Mouse (Mus musculus) stomach, embryonic 16.5 days (tissue): Measurements from ENCODE around the gene Syn2. TPM values are rescaled to one million over a fixed set of nuclear protein-coding genes. Genes with fewer than 3 reads are reported as not detected.

Source experiments
- ATAC-seq: fragments of 200-750 bp; cut with Nextera tagmentation; 2 replicates; pipeline ENCODE4 v1.8.0; 2017; ENCODE audit warnings: moderate number of reproducible peaks, moderate TSS enrichment; ENCODE audit not compliant: insufficient read depth, low FRiP score
- H3K27ac ChIP-seq: fragments of 300-500 bp; sonication (generic); 2 replicates; pipeline ENCODE4 v1.5.1; 2014; ENCODE audit warnings: low read length
- H3K27me3 ChIP-seq: fragments of 300-500 bp; sonication (generic); 2 replicates; pipeline ENCODE4 v1.6.1; 2014; ENCODE audit warnings: low read length, control low read depth, mixed read lengths; ENCODE audit not compliant: control insufficient read depth, insufficient read depth
- H3K36me3 ChIP-seq: fragments of 300-500 bp; sonication (generic); 2 replicates; pipeline ENCODE4 v1.6.1; 2014; ENCODE audit warnings: low read length; ENCODE audit not compliant: control insufficient read depth, insufficient read depth
- H3K4me1 ChIP-seq: fragments of 300-500 bp; sonication (generic); 2 replicates; pipeline ENCODE4 v1.6.1; 2014; ENCODE audit warnings: low read length, control low read depth, mixed read lengths; ENCODE audit not compliant: control insufficient read depth, insufficient read depth
- H3K4me2 ChIP-seq: fragments of 300-500 bp; sonication (generic); 2 replicates; pipeline ENCODE4 v1.6.1; 2014; ENCODE audit warnings: low read depth, low read length, mixed read lengths
- H3K4me3 ChIP-seq: fragments of 300-500 bp; sonication (generic); replicated peaks from 2 replicates; pipeline ENCODE4 v1.5.1; 2014; ENCODE audit warnings: mild to moderate bottlenecking, low read length
- H3K9ac ChIP-seq: fragments of 300-500 bp; sonication (generic); 2 replicates; pipeline ENCODE4 v1.6.1; 2014; ENCODE audit warnings: low read length
- H3K9me3 ChIP-seq: fragments of 300-500 bp; sonication (generic); replicated peaks from 2 replicates; pipeline ENCODE4 v1.6.1; 2016; ENCODE audit warnings: low read length, control low read depth; ENCODE audit not compliant: control insufficient read depth
- WGBS: fragments of 180-500 bp; shearing (Covaris S2); extraction: QIAGEN DNeasy Blood & Tissue Kit; methylation state at CpG from one replicate; pipeline ENCODE4 v1.1.7; 2014; 5-methylcytosine and 5-hydroxymethylcytosine counted together
- polyA plus RNA-seq: library from polyadenylated mRNA; unstranded; fragments of >200 nt; fragmentation: Nextera tagmentation; extraction: Ambion mirVana; gene quantifications from 2 replicates; pipeline ENCODE4 v1.2.1, GENCODE M21; 2015

Gene Syn2
- polyA plus RNA-seq, 1 experiment from 2014 or later: 2.2 TPM

- Histone ChIP-seq H3K4me2 (no peak overlapping the region), H3K4me1 (peaks cover 14% of the 10 kb centered on the region), H3K9me3 (no peaks in the 10 kb centered on the region), H3K36me3 (no peaks in the 10 kb centered on the region), H3K9ac (no peak overlapping the region), H3K27ac (peak overlapping the region; percentile 34; the same call in 1 of the 2 replicates), H3K27me3 (no peaks in the 10 kb centered on the region), H3K4me3 (no peak overlapping the region)
- 73% methylated on average over 4 of the region's 4 CpGs for WGBS
- peak; percentile 85 for ATAC-seq
These were observed 181.1 kb downstream of the Syn2 start for GRCm38 (mm10) chr6:115315770-115316169.

DNA sequence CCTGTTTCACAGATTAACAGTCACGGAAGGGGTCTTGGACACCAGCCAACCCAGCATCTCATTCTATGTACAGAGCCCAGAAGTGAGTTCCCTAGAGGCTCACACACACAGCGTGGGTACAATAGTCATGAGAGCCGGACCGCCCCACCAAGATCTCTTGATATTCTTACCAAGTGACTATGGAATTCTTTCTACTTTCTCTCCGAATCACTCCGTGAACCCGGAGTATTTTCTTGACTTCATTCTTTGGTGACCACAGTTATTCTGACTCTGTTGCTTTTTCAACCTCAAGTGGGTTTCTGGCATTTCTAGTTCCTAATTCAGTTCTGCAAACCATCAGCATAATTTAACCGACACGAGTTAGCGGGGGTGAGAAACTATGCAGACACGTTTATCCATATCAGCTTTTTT lies 182.1 kb downstream of the Syn2 start:
- no peak for ATAC-seq
- no peak overlapping the region for H3K4me2 ChIP-seq
- H3K9me3 ChIP-seq: no peaks in the 10 kb centered on the region
- H3K4me3 ChIP-seq: no peak overlapping the region
- H3K4me1 ChIP-seq: peaks cover 14% of the 10 kb centered on the region
- no peaks in the 10 kb centered on the region for H3K36me3 ChIP-seq
- H3K9ac ChIP-seq: no peak overlapping the region
- peak overlapping the region; percentile 44; the same call in 1 of the 2 replicates for H3K27ac ChIP-seq
- H3K27me3 ChIP-seq: no peaks in the 10 kb centered on the region
- WGBS: 61% methylated on average over 11 of the region's 11 CpGs

- peak; percentile 72 for ATAC-seq
- H3K36me3 ChIP-seq: no peaks in the 10 kb centered on the region
- no peaks in the 10 kb centered on the region for H3K27me3 ChIP-seq
- H3K4me3 ChIP-seq: no peak overlapping the region
- 69% methylated on average over 6 of the region's 6 CpGs for WGBS
- peak overlapping the region; percentile 73 for H3K27ac ChIP-seq
- peaks cover 14% of the 10 kb centered on the region for H3K4me1 ChIP-seq
- H3K9me3 ChIP-seq: no peaks in the 10 kb centered on the region
- no peak overlapping the region for H3K9ac ChIP-seq
- no peak overlapping the region for H3K4me2 ChIP-seq
These were observed 184.1 kb downstream of the Syn2 start for GRCm38 (mm10) chr6:115318811-115319210.

- H3K27ac ChIP-seq: no peak overlapping the region
- no peak for ATAC-seq
- H3K4me2 ChIP-seq: no peak overlapping the region
- no peak overlapping the region for H3K4me3 ChIP-seq
- no peaks in the 10 kb centered on the region for H3K36me3 ChIP-seq
- peaks cover 14% of the 10 kb centered on the region for H3K4me1 ChIP-seq
- WGBS: 75% methylated on average over 4 of the region's 4 CpGs
- no peaks in the 10 kb centered on the region for H3K9me3 ChIP-seq
- no peak overlapping the region for H3K9ac ChIP-seq
- no peaks in the 10 kb centered on the region for H3K27me3 ChIP-seq
These were observed 185.0 kb downstream of the Syn2 start for GRCm38 (mm10) chr6:115319686-115320085.

- Histone ChIP-seq H3K4me3 (no peak overlapping the region), H3K27ac (no peak overlapping the region), H3K4me2 (no peak overlapping the region), H3K36me3 (no peaks in the 10 kb centered on the region), H3K9me3 (no peaks in the 10 kb centered on the region), H3K27me3 (no peaks in the 10 kb centered on the region), H3K4me1 (peaks cover 14% of the 10 kb centered on the region), H3K9ac (no peak overlapping the region)
- ATAC-seq: no peak
- 77% methylated on average over 8 of the region's 8 CpGs for WGBS
These were observed 186.4 kb downstream of the Syn2 start for GRCm38 (mm10) chr6:115320927-115321714.

- no peak for ATAC-seq
- Histone ChIP-seq H3K4me3 (no peak overlapping the region), H3K9ac (no peak overlapping the region), H3K27ac (no peak overlapping the region), H3K27me3 (no peaks in the 10 kb centered on the region), H3K4me1 (peaks cover 11% of the 10 kb centered on the region), H3K4me2 (no peak overlapping the region), H3K36me3 (no peaks in the 10 kb centered on the region), H3K9me3 (no peaks in the 10 kb centered on the region)
- WGBS: 66% methylated on average over 6 of the region's 6 CpGs
These were observed 187.2 kb downstream of the Syn2 start for GRCm38 (mm10) chr6:115321883-115322351.

- 87% methylated on average over 5 of the region's 5 CpGs for WGBS
- no peak overlapping the region for H3K4me3 ChIP-seq
- H3K36me3 ChIP-seq: no peaks in the 10 kb centered on the region
- no peaks in the 10 kb centered on the region for H3K27me3 ChIP-seq
- no peak overlapping the region for H3K4me2 ChIP-seq
- H3K4me1 ChIP-seq: peaks cover 6% of the 10 kb centered on the region
- H3K27ac ChIP-seq: no peak overlapping the region
- H3K9ac ChIP-seq: no peak overlapping the region
- 0 out of 2 replicates have a peak, but pooled peaks cover 2% of the 10 kb centered on the region for H3K9me3 ChIP-seq
- ATAC-seq: no peak
These were observed 188.3 kb downstream of the Syn2 start for GRCm38 (mm10) chr6:115322956-115323355.

DNA sequence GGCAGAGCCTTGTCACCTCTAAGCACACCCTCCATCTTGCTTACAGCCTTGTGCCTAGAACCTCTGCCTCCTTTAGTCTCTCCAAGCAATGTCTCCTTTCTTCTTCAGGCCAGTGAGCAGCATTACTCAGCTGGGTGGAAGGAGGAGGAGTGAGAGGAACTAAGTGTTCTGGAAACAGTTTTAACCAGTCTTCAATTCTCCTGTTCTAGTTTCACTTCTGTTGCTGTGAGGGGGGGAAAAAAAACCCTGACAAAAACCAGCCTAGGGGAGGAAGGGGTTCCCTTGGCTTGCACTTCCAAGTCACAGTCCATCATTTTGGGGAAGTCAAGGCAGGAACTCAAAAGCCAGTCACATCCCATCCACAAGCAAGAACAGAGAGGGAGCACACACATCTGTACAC lies 196.3 kb downstream of the Syn2 start:
- H3K27me3 ChIP-seq: no peaks in the 10 kb centered on the region
- H3K4me3 ChIP-seq: no peak overlapping the region
- H3K4me1 ChIP-seq: peaks cover 5% of the 10 kb centered on the region; the same call in 1 of the 2 replicates
- 0 out of 2 replicates have a peak, but pooled peaks cover 5% of the 10 kb centered on the region for H3K9me3 ChIP-seq
- H3K4me2 ChIP-seq: no peak overlapping the region
- no peak for ATAC-seq
- H3K9ac ChIP-seq: no peak overlapping the region
- no peaks in the 10 kb centered on the region for H3K36me3 ChIP-seq
- H3K27ac ChIP-seq: no peak overlapping the region
